Mouse (Mus musculus) stomach, postnatal 0 days (tissue): ENCODE measurements at regions not wholly inside any gene's neighbourhood (a gene's known extent, or its start where the extent isn't known, plus 50 kb on each side); places are given as distances from the start of the nearest gene placed in this dataset.

Experiments used
- CTCF ChIP-seq: IDR thresholded peaks from 2 replicates; pipeline ENCODE4 v1.5.1; 2016; ENCODE audit warnings: antibody characterized with exemption, low read depth, mild to moderate bottlenecking, moderate library complexity
- EP300 ChIP-seq: optimal IDR thresholded peaks from 2 replicates; pipeline ENCODE3; 2016; ENCODE audit warnings: antibody characterized with exemption

DNA sequence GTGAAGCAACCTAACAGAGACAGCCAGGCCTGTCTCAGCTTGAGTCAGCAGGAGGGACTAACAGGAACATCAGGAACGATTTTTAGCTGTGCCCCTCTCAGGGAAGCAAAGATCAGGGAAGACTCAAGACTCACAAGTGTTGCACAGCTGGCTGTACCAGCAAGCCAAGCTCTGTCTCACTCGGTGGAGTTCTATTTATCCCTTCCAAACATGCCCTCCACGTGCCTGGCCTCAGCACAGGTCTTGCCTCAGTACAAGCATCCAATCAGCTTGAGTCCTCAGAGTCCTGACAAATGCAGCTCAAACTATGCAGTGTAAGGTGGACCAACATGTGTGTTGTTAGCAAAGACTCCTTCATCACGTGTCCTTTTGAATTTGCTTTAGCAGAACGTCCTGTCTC is 178.4 kb downstream of the Foxo1 start:
- TF ChIP-seq CTCF (no peak), EP300 (no peak)
